Mouse (Mus musculus) B cell, adult (primary cell): Measurements from ENCODE around the gene Rnf24. TPM values are rescaled to one million over a fixed set of nuclear protein-coding genes. Genes with fewer than 3 reads are reported as not detected.

ENCODE experiments used
- total RNA-seq: library from RNA; stranded (reverse); gene quantifications from 4 replicates; pipeline ENCODE4 v1.2.4, GENCODE M21; 2023; ENCODE audit not compliant: inconsistent age

Rnf24 gene
- 3.8 to 5.0 TPM (median 4.6 TPM) in 4 replicates for total RNA-seq

GRCm38 (mm10) chr2:131352747-131353563 is at the start of gene Rnf24:
Rnf24 (minus strand) TSS chr2:131352892.

GRCm38 (mm10) chr2:131262213-131262672 is 90.4 kb downstream of the Rnf24 start, which contains the start of gene Pank2:
Pank2 (plus strand) TSS chr2:131262495.

Other genes starting within 250 kb of the Rnf24 start
- not detected in 4 replicates for gene Hspa12b, start 225.6 kb downstream of the Rnf24 start, total RNA-seq
- gene Gm11037, start 219.4 kb downstream of the Rnf24 start, total RNA-seq: not detected in 4 replicates
- gene 1700037H04Rik, start 192.8 kb downstream of the Rnf24 start, total RNA-seq: 18.1 to 21.6 TPM (median 18.9 TPM) in 4 replicates
- 24.0 to 27.5 TPM (median 24.7 TPM) in 4 replicates for gene Cenpb, start 172.8 kb downstream of the Rnf24 start, total RNA-seq
- gene Cdc25b, start 165.9 kb downstream of the Rnf24 start, total RNA-seq: 66.8 to 78.1 TPM (median 71.4 TPM) in 4 replicates
- 1.1 to 2.5 TPM (median 1.9 TPM) in 4 replicates for gene Spef1, start 165.6 kb downstream of the Rnf24 start, total RNA-seq
- 7.9 to 13.7 TPM (median 12.6 TPM) in 4 replicates for gene Ap5s1, start 145.8 kb downstream of the Rnf24 start, total RNA-seq
- gene Mavs, start 118.8 kb downstream of the Rnf24 start, total RNA-seq: 21.1 to 30.6 TPM (median 27.0 TPM) in 4 replicates
- gene Pank2, start 90.4 kb downstream of the Rnf24 start, total RNA-seq: 53.0 to 61.6 TPM (median 55.0 TPM) in 4 replicates
- 0.57 to 1.8 TPM (median 1.1 TPM) in 4 replicates for gene Smox, start 138.6 kb upstream of the Rnf24 start, total RNA-seq
- not detected in 4 replicates for gene Adra1d, start 209.4 kb upstream of the Rnf24 start, total RNA-seq